Mouse (Mus musculus): ENCODE measurements at regions not wholly inside any gene's neighbourhood (a gene's known extent, or its start where the extent isn't known, plus 50 kb on each side); places are given as distances from the start of the nearest gene placed in this dataset.

- TF ChIP-seq GATA1 (IDR thresholded peaks at IDR 0.05; ENCODE audit: low read depth, low read length) (no peak), MAX (IDR thresholded peaks at IDR 0.05; ENCODE audit: low read length) (no peak)
Observed at GRCm38 (mm10) chr13:5803540-5804380, 57.5 kb upstream of the Klf6 start.

Data from MEL (cell line).